Mouse (Mus musculus): Measurements from ENCODE around the gene Nfe2l3. TPM values are rescaled to one million over a fixed set of nuclear protein-coding genes. Genes with fewer than 3 reads are reported as not detected.

The Nfe2l3 gene
- polyA plus RNA-seq, 1 experiment from 2014 or later = 0.23 TPM

GRCm38 (mm10) chr6:51507556-51507955 is 75.1 kb downstream of the Nfe2l3 start:
- no peak overlapping the region for H3K27ac ChIP-seq
- H3K9me3 ChIP-seq (replicated peaks) = no peaks in the 10 kb centered on the region
- WGBS (ENCODE audit: insufficient replicate concordance) = 70% methylated on average over 2 of the region's 2 CpGs
- no peak overlapping the region for H3K4me3 ChIP-seq
- H3K36me3 ChIP-seq = no peaks in the 10 kb centered on the region
- ATAC-seq = no peak
- peaks cover 12% of the 10 kb centered on the region; the same call in 1 of the 2 replicates for H3K4me1 ChIP-seq
- no peak overlapping the region for H3K9ac ChIP-seq
- H3K27me3 ChIP-seq (replicated peaks) = no peaks in the 10 kb centered on the region
- H3K4me2 ChIP-seq = no peak overlapping the region

Other genes with a start within 250 kb of the Nfe2l3 start
- 1,236 and 1,328 TPM in 2 replicates for gene Hnrnpa2b1, start 37.2 kb downstream of the Nfe2l3 start, polyA plus RNA-seq (2016; fragmentation: Nextera tagmentation; extraction: Ambion mirVana)
- 307 and 311 TPM in 2 replicates for gene Cbx3, start 37.7 kb downstream of the Nfe2l3 start, polyA plus RNA-seq (2016; fragmentation: Nextera tagmentation; extraction: Ambion mirVana)
- 5.2 and 5.4 TPM in 2 replicates for gene Snx10, start 91.2 kb downstream of the Nfe2l3 start, polyA plus RNA-seq (2016; fragmentation: Nextera tagmentation; extraction: Ambion mirVana)

All from liver, embryonic 12.5 days (tissue).